Mouse (Mus musculus) thymus, adult 2 months (tissue): ENCODE measurements at regions not wholly inside any gene's neighbourhood (a gene's known extent, or its start where the extent isn't known, plus 50 kb on each side); places are given as distances from the start of the nearest gene placed in this dataset.

ENCODE experiments used
- DNase-seq: peaks from one replicate; pipeline ENCODE4 v3.0.0; 2021
- H3K27ac ChIP-seq: fragments of 200-500 bp; 2 replicates; pipeline ENCODE4 v1.5.1; 2012; ENCODE audit warnings: low read length, control low read depth; ENCODE audit not compliant: control insufficient read depth, insufficient read depth
- H3K27me3 ChIP-seq: fragments of 200-500 bp; 2 replicates; pipeline ENCODE4 v1.6.1; 2012; ENCODE audit warnings: mild to moderate bottlenecking, low read length, moderate library complexity, mixed read lengths; ENCODE audit not compliant: control insufficient read depth, insufficient read depth
- H3K36me3 ChIP-seq: fragments of 200-500 bp; 2 replicates; pipeline ENCODE4 v1.6.1; 2012; ENCODE audit warnings: mild to moderate bottlenecking, low read length, moderate library complexity; ENCODE audit not compliant: control insufficient read depth, insufficient read depth
- H3K4me1 ChIP-seq: fragments of 200-500 bp; replicated peaks from 2 replicates; pipeline ENCODE4 v1.6.1; 2012; ENCODE audit warnings: low read length; ENCODE audit not compliant: control insufficient read depth, insufficient read depth
- H3K4me3 ChIP-seq: fragments of 200-500 bp; 2 replicates; pipeline ENCODE4 v1.5.1; 2012; ENCODE audit warnings: mild to moderate bottlenecking, low read length, control low read depth, moderate library complexity; ENCODE audit not compliant: control insufficient read depth, insufficient read depth
- CTCF ChIP-seq: fragments of 200-500 bp; IDR thresholded peaks from 2 replicates; pipeline ENCODE4 v1.5.1; 2012; ENCODE audit warnings: mild to moderate bottlenecking, control low read depth, low read length, moderate library complexity, borderline replicate concordance; ENCODE audit not compliant: control insufficient read depth, poor library complexity, insufficient read depth; ENCODE audit errors: extremely low read depth
- POLR2A ChIP-seq: fragments of 200-500 bp; IDR thresholded peaks from 2 replicates; pipeline ENCODE4 v1.6.1; 2012; ENCODE audit warnings: mild to moderate bottlenecking, low read length, control low read depth, moderate library complexity; ENCODE audit not compliant: control insufficient read depth, poor library complexity, insufficient read depth; ENCODE audit errors: extremely low read depth
- WGBS: fragments of 180-500 bp; shearing (Covaris S2); methylation state at CpG from one replicate; pipeline ENCODE4 v1.1.7; 2018; 5-methylcytosine and 5-hydroxymethylcytosine counted together

GRCm38 (mm10) chr15:67983253-67983652, 1482.5 kb upstream of the Lrrc6 start:
- Histone ChIP-seq H3K36me3 (no peaks in the 10 kb centered on the region), H3K4me3 (no peak overlapping the region), H3K27me3 (no peaks in the 10 kb centered on the region), H3K27ac (no peak overlapping the region), H3K4me1 (no peaks in the 10 kb centered on the region)
- no peak for TF ChIP-seq POLR2A
- no peak for TF ChIP-seq CTCF
- 57% methylated on average over 1 of the region's 1 CpGs for WGBS
- no peak for DNase-seq

GRCm38 (mm10) chr15:67981876-67982275, 1481.2 kb upstream of the Lrrc6 start:
- Histone ChIP-seq H3K27me3 (no peaks in the 10 kb centered on the region), H3K4me3 (no peak overlapping the region), H3K36me3 (no peaks in the 10 kb centered on the region), H3K27ac (no peak overlapping the region), H3K4me1 (no peaks in the 10 kb centered on the region)
- DNase-seq, result no peak
- over 99% methylated on average over 3 of the region's 3 CpGs for whole genome bisulfite sequencing
- TF ChIP-seq POLR2A (no peak), CTCF (no peak)

- no peaks in the 10 kb centered on the region for H3K36me3 ChIP-seq
- DNase-seq, result no peak
- no peaks in the 10 kb centered on the region for H3K4me1 ChIP-seq
- TF ChIP-seq POLR2A (no peak), CTCF (no peak)
- 93% methylated on average over 3 of the region's 3 CpGs for WGBS
- H3K27me3 ChIP-seq, result no peaks in the 10 kb centered on the region
- no peak overlapping the region for H3K27ac ChIP-seq
- no peak overlapping the region for H3K4me3 ChIP-seq
Measured at GRCm38 (mm10) chr15:67979451-67979850, 1478.7 kb upstream of the Lrrc6 start.

- no peaks in the 10 kb centered on the region for H3K4me1 ChIP-seq
- no peak for TF ChIP-seq POLR2A
- no peak for TF ChIP-seq CTCF
- no peak overlapping the region for H3K27ac ChIP-seq
- H3K27me3 ChIP-seq, result no peaks in the 10 kb centered on the region
- no peaks in the 10 kb centered on the region for H3K36me3 ChIP-seq
- WGBS, result 99% methylated on average over 2 of the region's 2 CpGs
- H3K4me3 ChIP-seq, result no peak overlapping the region
- no peak for DNase-seq
Measured at GRCm38 (mm10) chr15:67977210-67977609, 1476.5 kb upstream of the Lrrc6 start.

GRCm38 (mm10) chr15:67971998-67972397, 1471.3 kb upstream of the Lrrc6 start:
- Histone ChIP-seq H3K27me3 (no peaks in the 10 kb centered on the region), H3K27ac (no peak overlapping the region), H3K36me3 (no peaks in the 10 kb centered on the region), H3K4me3 (no peak overlapping the region), H3K4me1 (no peaks in the 10 kb centered on the region)
- DNase-seq, result no peak
- TF ChIP-seq CTCF, result no peak
- TF ChIP-seq POLR2A, result no peak
- 64% methylated on average over 3 of the region's 3 CpGs for WGBS

GRCm38 (mm10) chr15:67954216-67954615, 1453.5 kb upstream of the Lrrc6 start:
- H3K27me3 ChIP-seq, result no peaks in the 10 kb centered on the region
- no peaks in the 10 kb centered on the region for H3K4me1 ChIP-seq
- no peak overlapping the region for H3K27ac ChIP-seq
- no peak overlapping the region for H3K4me3 ChIP-seq
- 92% methylated on average over 2 of the region's 2 CpGs for WGBS
- TF ChIP-seq CTCF, result no peak
- TF ChIP-seq POLR2A, result no peak
- H3K36me3 ChIP-seq, result no peaks in the 10 kb centered on the region
- DNase-seq, result no peak
